26 mouse cellular contexts compared by ENCODE assay signal in the genomic region with DNA sequence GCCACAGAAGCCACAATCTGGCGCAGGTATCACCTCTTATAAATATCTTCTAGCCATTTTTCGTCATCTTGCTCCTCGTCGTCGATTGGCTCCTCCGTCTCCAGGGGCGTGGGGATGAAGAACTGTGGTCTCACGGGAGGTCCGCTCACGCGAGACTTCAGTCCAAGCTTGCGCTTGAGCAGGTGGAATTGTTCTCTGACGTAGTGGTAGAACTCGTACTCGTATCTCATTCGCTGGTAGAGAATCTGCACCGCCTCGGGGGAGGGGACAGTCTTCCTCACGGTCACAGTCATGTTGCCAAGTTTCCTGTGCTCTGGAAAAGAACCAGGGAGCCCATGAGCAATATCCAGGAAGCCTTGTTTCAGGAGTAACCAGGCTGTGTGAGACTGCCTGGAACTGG.
"Had no signal": no experiment of that assay in that cellular context is flagged by ENCODE, and none has a peak within 500 bp of the region (broad histone marks: within the 10 kb centered on the region; RNA-seq: fewer than 3 reads in every experiment).

No protein-coding gene starts in this region.

- H3K9me3 ChIP-seq: heart, embryonic 13.5 days; heart, embryonic 15.5 days; hindbrain, embryonic 12.5 days; intestine, embryonic 15.5 days; limb, embryonic 13.5 days; limb, embryonic 15.5 days; liver, embryonic 12.5 days had no signal

- H3K4me3 ChIP-seq: heart, embryonic 13.5 days; heart, embryonic 15.5 days; hindbrain, embryonic 12.5 days; intestine, embryonic 15.5 days; layer of hippocampus, adult 2 months; limb, embryonic 13.5 days; limb, embryonic 15.5 days; liver, embryonic 12.5 days had no signal

- ATAC-seq: hindbrain, embryonic 16.5 days; inflammation-experienced regulatory T-cells, adult 6 months; intestine, embryonic 15.5 days; intestine, postnatal 0 days; liver, embryonic 12.5 days had no signal

- H3K4me1 ChIP-seq: heart, embryonic 15.5 days; intestine, embryonic 15.5 days; liver, embryonic 12.5 days had no signal

- DNase-seq: gastrocnemius, postnatal 14 days; gastrocnemius, postnatal 36 days; heart, adult 18-20 months; heart, postnatal 14 days; heart, postnatal 36 days; kidney, adult 18-20 months; kidney, adult 8-10 months; kidney, postnatal 10 days; kidney, postnatal 25 days; kidney, postnatal 4 days; layer of hippocampus, postnatal 36 days; left cerebral cortex, postnatal 4 days had no signal

- H3K27me3 ChIP-seq: heart, embryonic 13.5 days; heart, embryonic 15.5 days; hindbrain, embryonic 12.5 days; intestine, embryonic 15.5 days; limb, embryonic 13.5 days; limb, embryonic 15.5 days; liver, embryonic 12.5 days had no signal

- H3K4me2 ChIP-seq: heart, embryonic 11.5 days; heart, embryonic 13.5 days; heart, embryonic 15.5 days; hindbrain, embryonic 12.5 days; hindbrain, embryonic 14.5 days; intestine, embryonic 15.5 days; limb, embryonic 13.5 days; limb, embryonic 15.5 days; liver, embryonic 12.5 days had no signal

- H3K9ac ChIP-seq: heart, embryonic 13.5 days; heart, embryonic 15.5 days; hindbrain, embryonic 12.5 days; hindbrain, embryonic 14.5 days; intestine, embryonic 15.5 days; limb, embryonic 13.5 days; limb, embryonic 15.5 days; liver, embryonic 12.5 days; liver, embryonic 14.5 days had no signal

- H3K36me3 ChIP-seq: heart, embryonic 13.5 days; heart, embryonic 15.5 days; hindbrain, embryonic 12.5 days; intestine, embryonic 15.5 days; liver, embryonic 12.5 days had no signal

- H3K27ac ChIP-seq: heart, embryonic 13.5 days; heart, embryonic 15.5 days; hindbrain, embryonic 12.5 days; hindbrain, embryonic 14.5 days; intestine, embryonic 15.5 days; layer of hippocampus, adult 2 months; limb, embryonic 13.5 days; limb, embryonic 15.5 days; liver, embryonic 12.5 days; liver, embryonic 14.5 days had no signal
